Mouse (Mus musculus) right cerebral cortex, postnatal 10 days (tissue): Measurements from ENCODE around the gene Olfr738.

Experiments
- DNase-seq, 2 experiments: peaks; one replicate each; pipeline ENCODE4 v3.0.0; 2021; ENCODE audit warnings: low spot score in 2 of 2

The Olfr738 gene

GRCm38 (mm10) chr14:50407268-50407667 is at the start of gene Olfr738:
Gene Olfr738, plus strand, starts transcription at chr14:50407568.
- no peak for DNase-seq

DNA sequence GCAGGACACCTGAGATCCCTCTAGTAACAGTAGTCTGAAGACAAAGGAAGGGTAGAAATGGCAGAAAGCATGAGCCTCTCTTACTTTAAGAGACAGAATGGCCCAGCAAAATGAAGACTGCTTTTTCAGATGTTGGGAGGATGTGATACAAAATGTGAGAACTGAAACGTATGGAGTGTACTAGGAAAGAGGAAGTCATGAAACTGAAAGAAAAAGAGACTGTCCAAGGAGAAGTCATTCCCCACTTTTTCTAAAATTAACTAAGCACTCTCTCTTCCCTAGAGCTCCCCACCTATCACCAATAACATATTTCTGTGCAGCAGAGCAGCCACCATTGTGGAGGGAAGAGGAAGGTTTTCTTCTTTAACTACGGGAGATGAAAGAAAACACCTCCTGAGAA is 49.8 kb upstream of the Olfr738 start, which contains the start of gene Tlr11:
Gene Tlr11, plus strand, starts transcription at position 322 of the 400 bp plus-strand sequence.
- DNase-seq = no peak

- DNase-seq = no peak
Observed at GRCm38 (mm10) chr14:50360480-50360879, 46.9 kb upstream of the Olfr738 start.

GRCm38 (mm10) chr14:50363561-50363960 is 43.8 kb upstream of the Olfr738 start:
- no peak for DNase-seq

DNA sequence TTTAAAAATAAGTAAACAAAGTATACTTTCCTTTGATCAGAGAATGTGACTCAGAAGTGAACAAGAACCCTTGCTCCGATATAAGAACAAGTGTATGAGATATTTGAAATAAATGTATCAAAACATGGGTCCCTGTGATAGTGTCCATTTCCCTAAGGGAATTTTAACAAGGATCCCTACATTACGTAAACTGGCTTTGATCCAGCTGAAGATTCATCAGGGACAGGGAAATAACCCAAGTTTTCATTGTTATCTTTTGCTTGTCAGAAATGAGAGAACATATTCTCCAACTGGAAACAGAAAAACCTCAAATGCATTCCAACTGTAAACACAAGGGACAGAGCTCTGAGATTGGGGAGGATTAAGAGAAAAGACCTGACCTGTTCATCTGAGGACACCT is 26.5 kb upstream of the Olfr738 start, which contains the start of gene Olfr736:
Gene Olfr736, plus strand, starts transcription at position 301 of the 400 bp plus-strand sequence.
- DNase-seq = no peak

DNA sequence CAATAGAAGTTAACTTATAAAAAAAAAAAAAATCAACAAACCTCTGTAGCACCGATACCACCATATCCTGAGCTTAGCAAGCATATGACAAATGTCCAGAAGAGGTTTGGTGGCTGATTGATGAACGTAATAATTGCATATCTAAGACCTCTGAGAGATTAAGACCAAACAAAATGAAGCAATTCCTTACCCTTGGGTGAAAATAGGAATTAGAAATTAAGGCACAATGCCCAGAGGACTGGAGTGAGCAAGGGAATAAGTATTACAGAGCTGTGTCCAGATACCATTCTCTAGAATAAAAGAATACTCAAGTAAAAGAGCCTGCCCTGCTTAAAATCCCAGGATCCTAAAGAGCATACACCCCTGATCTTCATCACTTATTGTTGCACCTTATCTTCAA is 11.0 kb downstream of the Olfr738 start, which contains the start of gene Olfr739:
Gene Olfr739, plus strand, starts transcription at position 301 of the 400 bp plus-strand sequence.
- DNase-seq = no peak

DNA sequence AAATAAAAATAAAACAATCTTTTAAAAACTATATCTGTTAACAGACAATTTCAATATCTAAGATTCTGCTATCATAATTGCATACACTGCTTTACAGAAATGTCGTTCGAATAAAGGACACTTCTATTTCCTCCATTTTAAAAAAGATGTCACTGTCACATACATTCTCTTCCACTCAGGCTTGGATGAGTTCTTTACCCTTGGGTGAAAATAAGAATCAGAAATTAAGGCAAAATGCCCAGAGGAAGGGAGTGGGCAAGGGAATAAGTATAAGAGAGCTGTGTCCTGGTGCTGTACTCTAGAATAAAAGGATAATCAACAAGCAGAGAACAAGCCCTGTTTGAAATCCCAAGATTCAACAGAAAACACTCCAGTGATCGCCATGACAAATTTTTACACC is 37.9 kb downstream of the Olfr738 start, which contains the start of gene Olfr740:
Gene Olfr740, plus strand, starts transcription at position 301 of the 400 bp plus-strand sequence.
- no peak for DNase-seq
